Mouse (Mus musculus): ENCODE measurements around the gene Cdh4. TPM values are rescaled to one million over a fixed set of nuclear protein-coding genes. Genes with fewer than 3 reads are reported as not detected.

The Cdh4 gene
- polyA plus RNA-seq, 1 experiment from 2014 or later: 22.6 TPM

DNA sequence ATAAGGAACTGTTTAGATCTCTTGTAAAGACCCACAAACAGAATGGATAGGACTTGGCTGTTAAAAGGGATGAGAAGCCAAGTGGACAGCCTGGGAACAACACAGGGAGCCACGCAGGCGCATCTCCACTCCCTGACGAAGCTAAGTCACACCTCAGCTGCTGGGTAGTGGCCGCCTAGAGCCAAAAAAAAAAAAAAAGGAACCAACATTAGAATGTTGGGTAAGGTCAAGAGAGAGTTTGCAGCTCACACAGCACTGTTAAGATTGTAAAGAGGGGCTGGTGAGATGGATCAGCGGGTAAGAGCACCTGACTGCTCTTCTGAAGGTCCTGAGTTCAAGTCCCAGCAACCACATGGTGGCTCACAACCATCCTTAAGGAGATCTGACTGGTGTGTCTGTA is 506.6 kb downstream of the Cdh4 start:
- no peak overlapping the region for H3K4me3 ChIP-seq
- no peak overlapping the region for H3K9ac ChIP-seq
- H3K27me3 ChIP-seq (replicated peaks): no peaks in the 10 kb centered on the region
- H3K4me1 ChIP-seq: peaks cover 33% of the 10 kb centered on the region
- 91% methylated on average over 5 of the region's 5 CpGs for WGBS
- H3K27ac ChIP-seq: no peak overlapping the region
- no peaks in the 10 kb centered on the region for H3K9me3 ChIP-seq
- H3K36me3 ChIP-seq: no peaks in the 10 kb centered on the region
- no peak overlapping the region for H3K4me2 ChIP-seq (replicated peaks)
- ATAC-seq (ENCODE audit: low FRiP score, low read depth): no peak
